Mouse (Mus musculus) small intestine, adult 2 months (tissue): ENCODE data around the gene Pbx2.

Experiments
- CTCF ChIP-seq: fragments of 200-500 bp; IDR thresholded peaks from 2 replicates; pipeline ENCODE4 v1.5.1; 2012; ENCODE audit warnings: low read depth, mild to moderate bottlenecking, control low read depth, inconsistent platforms, low read length, moderate library complexity, mixed read lengths; ENCODE audit not compliant: insufficient replicate concordance, insufficient read length; ENCODE audit errors: extremely low read depth
- POLR2A ChIP-seq: fragments of 200-500 bp; IDR thresholded peaks from 2 replicates; pipeline ENCODE4 v1.6.1; 2012; ENCODE audit warnings: low read depth, mild to moderate bottlenecking, control low read depth, inconsistent platforms, low read length, moderate library complexity

DNA sequence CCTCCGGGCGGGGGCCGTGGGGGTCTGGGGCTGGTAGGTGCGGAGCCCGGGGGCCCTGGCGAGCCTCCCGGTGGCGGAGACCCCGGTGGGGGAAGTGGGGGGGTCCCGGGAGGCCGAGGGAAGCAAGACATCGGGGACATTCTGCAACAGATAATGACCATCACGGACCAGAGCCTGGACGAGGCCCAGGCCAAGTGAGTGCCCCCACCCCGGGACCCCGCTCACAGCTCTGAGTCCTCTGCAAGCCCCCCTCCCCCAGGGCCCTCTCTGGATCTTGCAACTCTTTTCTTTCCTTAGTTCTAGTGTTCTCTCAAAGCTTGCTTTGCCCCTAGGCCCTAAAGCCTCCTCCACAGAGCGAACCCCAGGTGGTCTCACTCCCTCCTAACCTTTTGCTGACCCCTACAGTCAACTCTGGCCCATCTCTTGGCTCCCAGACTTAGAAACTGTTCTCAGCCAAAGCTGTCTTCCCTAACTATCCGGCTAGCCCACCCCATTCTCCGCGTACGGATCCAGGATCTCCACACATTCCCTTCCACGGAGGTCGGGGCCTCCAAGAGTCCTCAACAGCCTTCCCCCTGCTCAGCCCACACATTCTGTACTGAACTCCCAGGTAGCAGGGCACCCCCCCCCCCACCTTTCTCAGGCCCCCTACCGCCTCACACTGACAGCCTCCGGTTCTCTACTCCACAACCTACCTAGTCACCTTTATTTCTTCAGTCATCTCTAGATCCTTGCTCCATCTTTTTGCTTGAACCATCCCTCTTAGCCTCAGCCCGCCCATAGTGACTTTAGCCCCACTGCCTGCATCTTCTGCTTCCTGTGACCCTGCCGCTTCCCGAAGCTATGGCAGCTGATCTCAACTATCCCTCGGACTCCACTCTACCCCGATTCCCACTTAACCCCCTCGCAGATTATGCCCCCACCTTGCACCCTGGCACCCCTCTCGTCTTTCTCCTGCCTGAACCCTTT lies 1.8 kb downstream of the Pbx2 start:
- TF ChIP-seq POLR2A, result no peak
- TF ChIP-seq CTCF, result no peak
